Mouse (Mus musculus): ENCODE data around the gene Rita1. TPM values are rescaled to one million over a fixed set of nuclear protein-coding genes. Genes with fewer than 3 reads are reported as not detected.

The Rita1 gene
- total RNA-seq (2014; rRNA removed): 24.1 and 36.5 TPM in 2 replicates
- polyA plus RNA-seq (2015; fragmentation: Nextera tagmentation; extraction: Ambion mirVana): 28.6 and 31.8 TPM in 2 replicates

- Histone ChIP-seq H3K27me3 (ENCODE audit: insufficient read depth, low read length) (no peaks in the 10 kb centered on the region), H3K9ac (peak within 1 kb of the TSS; percentile 73), H3K4me3 (ENCODE audit: low read depth, low read length) (peak within 1 kb of the TSS; percentile 76), H3K9me3 (ENCODE audit: low read length) (no peaks in the 10 kb centered on the region), H3K4me1 (ENCODE audit: insufficient read depth) (peaks cover 11% of the 10 kb centered on the region; the same call in 1 of the 2 replicates), H3K36me3 (ENCODE audit: insufficient read depth) (peaks cover under 1% of the 10 kb centered on the region; the same call in 1 of the 2 replicates), H3K27ac (ENCODE audit: low read depth, low read length) (peak within 1 kb of the TSS; percentile 93), H3K4me2 (ENCODE audit: low read depth) (peak within 1 kb of the TSS; percentile 67)
- no peak for TF ChIP-seq CTCF (IDR thresholded peaks at IDR 0.05; ENCODE audit: low read depth)
- DNase-seq (no peak), ATAC-seq (peak; percentile 82)
- under 1% methylated on average over 22 of the region's 22 CpGs for WGBS
Observed at GRCm38 (mm10) chr5:120612442-120612821, at the start of gene Rita1, which contains the start of gene Ddx54. Rita1 (minus strand) TSS chr5:120612589. Ddx54 (plus strand) TSS chr5:120612739.

- 22% methylated on average over 5 of the region's 5 CpGs for WGBS
- 0 out of 2 replicates have a peak overlapping the region, but pooled peaks have one; percentile 6 for H3K9ac ChIP-seq
- TF ChIP-seq CTCF (IDR thresholded peaks at IDR 0.05; ENCODE audit: low read depth): peak; percentile 71
Observed at GRCm38 (mm10) chr5:120660816-120661215, 48.4 kb upstream of the Rita1 start.

GRCm38 (mm10) chr5:120656281-120656751 is 43.9 kb upstream of the Rita1 start:
- no peaks in the 10 kb centered on the region for H3K9me3 ChIP-seq (ENCODE audit: low read length)
- WGBS: 54% methylated on average over 12 of the region's 12 CpGs
- no peak overlapping the region for H3K9ac ChIP-seq
- H3K4me3 ChIP-seq (ENCODE audit: low read depth, low read length): no peak overlapping the region
- no peaks in the 10 kb centered on the region for H3K27me3 ChIP-seq (ENCODE audit: insufficient read depth, low read length)
- H3K36me3 ChIP-seq (ENCODE audit: insufficient read depth): no peaks in the 10 kb centered on the region
- H3K27ac ChIP-seq (ENCODE audit: low read depth, low read length): peak overlapping the region; percentile 66; the same call in 1 of the 2 replicates
- DNase-seq: peak; percentile 88
- peak; percentile 63 for ATAC-seq
- TF ChIP-seq CTCF (IDR thresholded peaks at IDR 0.05; ENCODE audit: low read depth): peak; percentile 64
- H3K4me2 ChIP-seq (ENCODE audit: low read depth): no peak overlapping the region
- no peaks in the 10 kb centered on the region for H3K4me1 ChIP-seq (ENCODE audit: insufficient read depth)

More at GRCm38 (mm10) chr5:120660816-120661215, 48.4 kb upstream of the Rita1 start:
- DNase-seq: peak; percentile 90
- Histone ChIP-seq H3K9me3 (ENCODE audit: low read length) (no peaks in the 10 kb centered on the region), H3K4me1 (ENCODE audit: insufficient read depth) (no peaks in the 10 kb centered on the region), H3K4me3 (ENCODE audit: low read depth, low read length) (no peak overlapping the region), H3K36me3 (ENCODE audit: insufficient read depth) (no peaks in the 10 kb centered on the region), H3K4me2 (ENCODE audit: low read depth) (no peak overlapping the region), H3K27me3 (ENCODE audit: insufficient read depth, low read length) (no peaks in the 10 kb centered on the region), H3K27ac (ENCODE audit: low read depth, low read length) (peak overlapping the region; percentile 93)
- peak; percentile 90 for ATAC-seq

- Histone ChIP-seq H3K4me2 (ENCODE audit: low read depth) (no peak overlapping the region), H3K4me3 (ENCODE audit: low read depth, low read length) (no peak overlapping the region), H3K4me1 (ENCODE audit: insufficient read depth) (peaks cover 5% of the 10 kb centered on the region; the same call in 1 of the 2 replicates), H3K36me3 (ENCODE audit: insufficient read depth) (no peaks in the 10 kb centered on the region), H3K27ac (ENCODE audit: low read depth, low read length) (peak overlapping the region; percentile 35; the same call in 1 of the 2 replicates), H3K27me3 (ENCODE audit: insufficient read depth, low read length) (peaks cover 14% of the 10 kb centered on the region), H3K9ac (no peak overlapping the region), H3K9me3 (ENCODE audit: low read length) (no peaks in the 10 kb centered on the region)
- ATAC-seq (no peak), DNase-seq (no peak)
- WGBS: 70% methylated on average over 2 of the region's 2 CpGs
- TF ChIP-seq CTCF (IDR thresholded peaks at IDR 0.05; ENCODE audit: low read depth): no peak
Observed at GRCm38 (mm10) chr5:120653873-120654272, 41.5 kb upstream of the Rita1 start.

GRCm38 (mm10) chr5:120652915-120653701 is 40.7 kb upstream of the Rita1 start:
- Histone ChIP-seq H3K4me3 (ENCODE audit: low read depth, low read length) (no peak overlapping the region), H3K9me3 (ENCODE audit: low read length) (no peaks in the 10 kb centered on the region), H3K9ac (no peak overlapping the region), H3K27me3 (ENCODE audit: insufficient read depth, low read length) (peaks cover 15% of the 10 kb centered on the region), H3K4me1 (ENCODE audit: insufficient read depth) (peaks cover 10% of the 10 kb centered on the region; the same call in 1 of the 2 replicates), H3K4me2 (ENCODE audit: low read depth) (no peak overlapping the region), H3K36me3 (ENCODE audit: insufficient read depth) (no peaks in the 10 kb centered on the region), H3K27ac (ENCODE audit: low read depth, low read length) (0 out of 2 replicates have a peak overlapping the region, but pooled peaks have one; percentile 9)
- DNase-seq: peak; percentile 49
- WGBS: 67% methylated on average over 28 of the region's 28 CpGs
- TF ChIP-seq CTCF (IDR thresholded peaks at IDR 0.05; ENCODE audit: low read depth): no peak
- ATAC-seq: no peak

- Histone ChIP-seq H3K36me3 (ENCODE audit: insufficient read depth) (no peaks in the 10 kb centered on the region), H3K4me3 (ENCODE audit: low read depth, low read length) (no peak overlapping the region), H3K4me1 (ENCODE audit: insufficient read depth) (peaks cover 10% of the 10 kb centered on the region; the same call in 1 of the 2 replicates), H3K9ac (no peak overlapping the region), H3K27ac (ENCODE audit: low read depth, low read length) (no peak overlapping the region), H3K9me3 (ENCODE audit: low read length) (no peaks in the 10 kb centered on the region), H3K4me2 (ENCODE audit: low read depth) (no peak overlapping the region), H3K27me3 (ENCODE audit: insufficient read depth, low read length) (peaks cover 15% of the 10 kb centered on the region)
- ATAC-seq (no peak), DNase-seq (no peak)
- 83% methylated on average over 5 of the region's 5 CpGs for WGBS
- no peak for TF ChIP-seq CTCF (IDR thresholded peaks at IDR 0.05; ENCODE audit: low read depth)
Observed at GRCm38 (mm10) chr5:120651230-120651629, 38.8 kb upstream of the Rita1 start.

- Histone ChIP-seq H3K4me1 (ENCODE audit: insufficient read depth) (peaks cover 10% of the 10 kb centered on the region; the same call in 1 of the 2 replicates), H3K4me3 (ENCODE audit: low read depth, low read length) (peak overlapping the region; percentile 33), H3K4me2 (ENCODE audit: low read depth) (peak overlapping the region; percentile 52), H3K27ac (ENCODE audit: low read depth, low read length) (no peak overlapping the region), H3K36me3 (ENCODE audit: insufficient read depth) (no peaks in the 10 kb centered on the region), H3K27me3 (ENCODE audit: insufficient read depth, low read length) (peaks cover 15% of the 10 kb centered on the region), H3K9ac (peak overlapping the region; percentile 44; the same call in 1 of the 2 replicates), H3K9me3 (ENCODE audit: low read length) (no peaks in the 10 kb centered on the region)
- 22% methylated on average over 13 of the region's 13 CpGs for WGBS
- ATAC-seq (no peak), DNase-seq (no peak)
- no peak for TF ChIP-seq CTCF (IDR thresholded peaks at IDR 0.05; ENCODE audit: low read depth)
Observed at GRCm38 (mm10) chr5:120649938-120650337, 37.5 kb upstream of the Rita1 start.

Data from forebrain, postnatal 0 days (tissue).